Mouse (Mus musculus) ES-E14 (cell line): ENCODE measurements around the gene Gnas.

Experiments
- CHD2 ChIP-seq: IDR thresholded peaks from 2 replicates; pipeline ENCODE4 v1.6.1; 2014; ENCODE audit warnings: mild to moderate bottlenecking, low read depth, low read length, inconsistent platforms
- MAFK ChIP-seq: IDR thresholded peaks from 2 replicates; pipeline ENCODE4 v1.6.1; 2014; ENCODE audit warnings: mild to moderate bottlenecking, low read depth, low read length, inconsistent platforms; ENCODE audit not compliant: insufficient read depth
- ZNF384 ChIP-seq: IDR thresholded peaks from 2 replicates; pipeline ENCODE4 v1.6.1; 2012; ENCODE audit warnings: low read depth, low read length, inconsistent platforms

GRCm38 (mm10) chr2:174311613-174312012, 27.5 kb downstream of the Gnas start:
- TF ChIP-seq CHD2 (no peak), ZNF384 (no peak), MAFK (no peak)
